Comparison of ENCODE assay signal across 29 mouse cellular contexts in the genomic region with DNA sequence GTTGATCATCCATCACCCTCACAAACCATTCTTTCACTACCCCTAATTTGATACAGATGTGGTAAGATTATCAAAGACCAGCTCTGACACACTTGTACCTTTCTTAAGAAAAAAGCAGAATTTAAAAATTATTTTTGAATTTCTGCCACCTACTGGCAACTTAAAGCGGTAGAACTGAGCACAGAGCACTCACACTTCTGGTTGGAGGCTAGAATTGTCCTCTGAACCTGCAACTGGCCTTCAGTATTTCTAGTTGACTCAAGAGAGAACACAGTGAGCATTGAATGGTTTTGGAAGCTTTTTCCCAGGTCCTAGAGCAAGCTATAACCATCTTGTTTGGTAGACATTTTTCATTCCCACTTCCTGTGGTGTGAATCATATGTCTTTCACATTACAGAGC.
DNase-seq lines count a peak whose midpoint lies in the region; ATAC-seq and TF ChIP-seq lines count a peak whose summit lies in the region.
"Had no signal": no experiment of that assay in that cellular context is flagged by ENCODE, and none has a peak within 500 bp of the region (broad histone marks: within the 10 kb centered on the region; RNA-seq: fewer than 3 reads in every experiment).

No protein-coding gene starts in this region.

- DNase-seq in embryo, embryonic 10.5 days (ENCODE audit: low spot score) = peak; percentile 29
- DNase-seq in embryo, embryonic 9.5 days (ENCODE audit: extremely low spot score) = no peak
- no peak for DNase-seq in limb, embryonic 11.5 days (ENCODE audit: low spot score)
- DNase-seq in limb, embryonic 10.5 days (ENCODE audit: low spot score) = no peak
- DNase-seq in NIH3T3 (ENCODE audit: low read depth) = peak; percentile 45
- DNase-seq in stomach, postnatal 0 days (ENCODE audit: low spot score) = no peak
- no peak for DNase-seq in heart, embryonic 10.5 days (ENCODE audit: low spot score)
- DNase-seq: adrenal gland, adult 8-10 months; cerebellum, adult 18-20 months; cerebellum, postnatal 25 days; heart, postnatal 10 days; kidney, postnatal 36 days; layer of hippocampus, adult 9-11 months; left cerebral cortex, postnatal 4 days; lung, adult 18-20 months; lung, postnatal 14 days; retina, postnatal 1 day; thymus, adult 18-20 months; thymus, postnatal 36 days had no signal

- no peak for TF ChIP-seq EP300 in stomach, postnatal 0 days (optimal IDR thresholded peaks at IDR 0.05)

- no peaks in the 10 kb centered on the region for H3K4me1 ChIP-seq in limb, embryonic 11.5 days (ENCODE audit: control insufficient read depth, insufficient read depth, low read length)
- H3K4me1 ChIP-seq in limb, embryonic 10.5 days = peaks cover 14% of the 10 kb centered on the region
- no peaks in the 10 kb centered on the region for H3K4me1 ChIP-seq in stomach, postnatal 0 days (replicated peaks; ENCODE audit: control insufficient read depth, insufficient read depth)
- no peaks in the 10 kb centered on the region for H3K4me1 ChIP-seq in heart, embryonic 10.5 days
- H3K4me1 ChIP-seq: embryonic facial prominence, embryonic 12.5 days; heart, embryonic 12.5 days; hindbrain, embryonic 10.5 days; liver, embryonic 12.5 days; midbrain, embryonic 13.5 days; neural tube, embryonic 12.5 days had no signal

- H3K4me2 ChIP-seq in limb, embryonic 11.5 days (ENCODE audit: low read depth, severe bottlenecking) = no peak overlapping the region
- H3K4me2 ChIP-seq in stomach, postnatal 0 days (replicated peaks; ENCODE audit: low read depth) = no peak overlapping the region
- H3K4me2 ChIP-seq: embryonic facial prominence, embryonic 12.5 days; heart, embryonic 12.5 days; liver, embryonic 12.5 days; midbrain, embryonic 13.5 days; neural tube, embryonic 12.5 days had no signal

- no peaks in the 10 kb centered on the region for H3K9me3 ChIP-seq in limb, embryonic 11.5 days (ENCODE audit: control insufficient read depth, low read length)
- no peaks in the 10 kb centered on the region for H3K9me3 ChIP-seq in limb, embryonic 10.5 days (replicated peaks)
- no peaks in the 10 kb centered on the region for H3K9me3 ChIP-seq in stomach, postnatal 0 days (ENCODE audit: control insufficient read depth, low read length)
- no peaks in the 10 kb centered on the region for H3K9me3 ChIP-seq in heart, embryonic 10.5 days
- H3K9me3 ChIP-seq: embryonic facial prominence, embryonic 12.5 days; heart, embryonic 12.5 days; hindbrain, embryonic 10.5 days; liver, embryonic 12.5 days; midbrain, embryonic 13.5 days; neural tube, embryonic 12.5 days had no signal

- peak; percentile 22 for TF ChIP-seq CTCF in stomach, postnatal 0 days (IDR thresholded peaks at IDR 0.05; ENCODE audit: low read depth)

- H3K9ac ChIP-seq in limb, embryonic 11.5 days (ENCODE audit: low read length) = no peak overlapping the region
- H3K9ac ChIP-seq in stomach, postnatal 0 days (ENCODE audit: low read length) = no peak overlapping the region
- H3K9ac ChIP-seq: embryonic facial prominence, embryonic 12.5 days; heart, embryonic 12.5 days; liver, embryonic 12.5 days; midbrain, embryonic 13.5 days; neural tube, embryonic 12.5 days had no signal

- ATAC-seq in limb, embryonic 11.5 days (ENCODE audit: insufficient number of reproducible peaks, low FRiP score, low TSS enrichment, low read depth) = 0 out of 2 replicates have a peak, but pooled peaks have one; percentile 17
- ATAC-seq in stomach, postnatal 0 days (ENCODE audit: low FRiP score, low TSS enrichment) = no peak
- ATAC-seq: activated CD4-positive, CD25-positive, alpha-beta regulatory T cell, adult 4 months; CD4-positive, CD25-positive, alpha-beta regulatory T cell, adult 4 months; hindbrain, embryonic 16.5 days; intestine, embryonic 16.5 days; liver, embryonic 12.5 days; midbrain, embryonic 13.5 days had no signal

- no peak overlapping the region for H3K4me3 ChIP-seq in limb, embryonic 11.5 days (ENCODE audit: low read depth, low read length)
- H3K4me3 ChIP-seq in limb, embryonic 10.5 days = no peak overlapping the region
- no peak overlapping the region for H3K4me3 ChIP-seq in stomach, postnatal 0 days (ENCODE audit: low read depth, low read length)
- H3K4me3 ChIP-seq in heart, embryonic 10.5 days = no peak overlapping the region
- H3K4me3 ChIP-seq: embryonic facial prominence, embryonic 12.5 days; heart, embryonic 12.5 days; hindbrain, embryonic 10.5 days; liver, embryonic 12.5 days; midbrain, embryonic 13.5 days; neural tube, embryonic 12.5 days had no signal

- no peaks in the 10 kb centered on the region for H3K36me3 ChIP-seq in limb, embryonic 11.5 days (ENCODE audit: control insufficient read depth, insufficient read depth, low read length)
- H3K36me3 ChIP-seq in limb, embryonic 10.5 days = no peaks in the 10 kb centered on the region
- H3K36me3 ChIP-seq in stomach, postnatal 0 days (ENCODE audit: control insufficient read depth, insufficient read depth, low read length) = no peaks in the 10 kb centered on the region
- no peaks in the 10 kb centered on the region for H3K36me3 ChIP-seq in heart, embryonic 10.5 days
- H3K36me3 ChIP-seq: embryonic facial prominence, embryonic 12.5 days; heart, embryonic 12.5 days; hindbrain, embryonic 10.5 days; liver, embryonic 12.5 days; midbrain, embryonic 13.5 days; neural tube, embryonic 12.5 days had no signal

- H3K27ac ChIP-seq in limb, embryonic 11.5 days (replicated peaks; ENCODE audit: low read depth, low read length) = no peak overlapping the region
- no peak overlapping the region for H3K27ac ChIP-seq in limb, embryonic 10.5 days
- H3K27ac ChIP-seq in stomach, postnatal 0 days (replicated peaks) = no peak overlapping the region
- no peak overlapping the region for H3K27ac ChIP-seq in heart, embryonic 10.5 days
- H3K27ac ChIP-seq: embryonic facial prominence, embryonic 12.5 days; hindbrain, embryonic 10.5 days; liver, embryonic 12.5 days; midbrain, embryonic 13.5 days; neural tube, embryonic 12.5 days had no signal

- 65% methylated on average over 1 of the region's 1 CpGs for WGBS in limb, embryonic 11.5 days
- WGBS in limb, embryonic 10.5 days = 51% methylated on average over 1 of the region's 1 CpGs
- WGBS in stomach, postnatal 0 days = 47% methylated on average over 1 of the region's 1 CpGs
- WGBS in heart, embryonic 10.5 days = 67% methylated on average over 1 of the region's 1 CpGs

- no peaks in the 10 kb centered on the region for H3K27me3 ChIP-seq in limb, embryonic 11.5 days (ENCODE audit: control insufficient read depth, insufficient read depth, low read length)
- H3K27me3 ChIP-seq in limb, embryonic 10.5 days (ENCODE audit: low read depth, poor library complexity, severe bottlenecking) = no peaks in the 10 kb centered on the region
- no peaks in the 10 kb centered on the region for H3K27me3 ChIP-seq in stomach, postnatal 0 days (ENCODE audit: control insufficient read depth, insufficient read depth, low read length)
- no peaks in the 10 kb centered on the region for H3K27me3 ChIP-seq in heart, embryonic 10.5 days (ENCODE audit: insufficient read depth, poor library complexity, severe bottlenecking)
- H3K27me3 ChIP-seq: embryonic facial prominence, embryonic 12.5 days; heart, embryonic 12.5 days; liver, embryonic 12.5 days; midbrain, embryonic 13.5 days; neural tube, embryonic 12.5 days had no signal

Comparison
In these comparisons a context has a peak if more than half of its experiments do, and no peak if none do; other contexts are left out.
1. DNase-seq: peak in embryo, embryonic 10.5 days (single experiment) and NIH3T3 (single experiment); none in embryo, embryonic 9.5 days (single experiment), limb, embryonic 11.5 days (single experiment), limb, embryonic 10.5 days (single experiment), stomach, postnatal 0 days (single experiment) and heart, embryonic 10.5 days (single experiment).